In the genomic region with DNA sequence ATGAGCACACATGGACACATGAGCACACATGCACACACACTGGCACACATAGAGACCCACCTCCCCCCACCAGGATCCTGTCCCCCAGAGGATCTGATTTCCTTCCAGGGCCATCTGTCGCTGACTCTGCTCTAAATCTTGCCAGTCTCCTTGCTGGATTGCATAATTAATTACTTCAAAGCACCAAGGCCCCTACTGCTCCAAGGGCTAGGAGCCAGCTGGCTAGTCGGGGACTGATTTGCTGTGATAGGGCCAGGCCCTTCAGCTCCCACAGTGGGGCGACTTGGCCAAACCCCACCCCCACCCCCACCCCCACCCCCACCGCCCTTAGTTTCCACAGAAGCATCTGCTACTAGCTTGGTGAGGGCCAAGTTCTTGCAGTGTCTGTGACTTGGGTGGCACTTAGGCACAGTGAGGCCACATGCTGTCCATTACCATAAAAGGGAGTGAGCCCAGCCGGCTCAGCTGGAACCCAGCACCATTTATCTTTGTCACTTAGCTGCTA, we compare ENCODE assay signal across 8 mouse cellular contexts. TPM values are rescaled to one million over a fixed set of nuclear protein-coding genes. Genes with fewer than 3 reads are reported as not detected.
DNase-seq lines count a peak whose midpoint lies in the region; ATAC-seq lines count a peak whose summit lies in the region.

No protein-coding gene starts in this region.

- intact Hi-C loops in heart, postnatal 10 days (cut with DNase I) = no loop called here

- WGBS in forebrain, embryonic 15.5 days = 2% methylated on average over 5 of the region's 5 CpGs
- 17% methylated on average over 5 of the region's 5 CpGs for WGBS in hindbrain, embryonic 10.5 days
- 20% methylated on average over 5 of the region's 5 CpGs for WGBS in liver, embryonic 11.5 days

- no peak overlapping the region for H3K4me2 ChIP-seq in forebrain, embryonic 15.5 days (replicated peaks)
- H3K4me2 ChIP-seq in liver, embryonic 11.5 days = no peak overlapping the region

- H3K36me3 ChIP-seq in forebrain, embryonic 15.5 days = no peaks in the 10 kb centered on the region
- H3K36me3 ChIP-seq in hindbrain, embryonic 10.5 days = no peaks in the 10 kb centered on the region
- no peaks in the 10 kb centered on the region for H3K36me3 ChIP-seq in liver, embryonic 11.5 days (ENCODE audit: control insufficient read depth, insufficient read depth, low read length)

- DNase-seq in heart, adult 18-20 months = peak; percentile 38 to 52
- no peak for DNase-seq in heart, postnatal 10 days
- peak; percentile 68 for DNase-seq in hindbrain, embryonic 10.5 days (ENCODE audit: low spot score)
- DNase-seq in layer of hippocampus, postnatal 36 days = peak; percentile 51 to 77
- peak; percentile 74 for DNase-seq in mesoderm, embryonic 11.5 days (ENCODE audit: low read depth, low spot score)
- DNase-seq in skeletal muscle tissue, adult 2 months (ENCODE audit: low read depth, low spot score) = peak; percentile 84
- no peak for DNase-seq in liver, embryonic 11.5 days (ENCODE audit: low spot score)

- H3K9me3 ChIP-seq in forebrain, embryonic 15.5 days = no peaks in the 10 kb centered on the region
- no peaks in the 10 kb centered on the region for H3K9me3 ChIP-seq in hindbrain, embryonic 10.5 days
- no peaks in the 10 kb centered on the region for H3K9me3 ChIP-seq in liver, embryonic 11.5 days (ENCODE audit: control insufficient read depth, low read length)

- peak; percentile 91 for ATAC-seq in forebrain, embryonic 15.5 days (replicated peaks)
- ATAC-seq in liver, embryonic 11.5 days (replicated peaks; ENCODE audit: low FRiP score) = no peak

- no peak overlapping the region for H3K9ac ChIP-seq in forebrain, embryonic 15.5 days (replicated peaks)
- H3K9ac ChIP-seq in liver, embryonic 11.5 days (ENCODE audit: low read depth, low read length) = no peak overlapping the region

- peak overlapping the region; percentile 74 for H3K27ac ChIP-seq in forebrain, embryonic 15.5 days (replicated peaks)
- peak overlapping the region; percentile 80 for H3K27ac ChIP-seq in hindbrain, embryonic 10.5 days
- no peak overlapping the region for H3K27ac ChIP-seq in liver, embryonic 11.5 days (ENCODE audit: low read depth, low read length)

- H3K27me3 ChIP-seq in forebrain, embryonic 15.5 days = no peaks in the 10 kb centered on the region
- H3K27me3 ChIP-seq in hindbrain, embryonic 10.5 days (ENCODE audit: insufficient read depth, poor library complexity, severe bottlenecking) = no peaks in the 10 kb centered on the region
- no peaks in the 10 kb centered on the region for H3K27me3 ChIP-seq in liver, embryonic 11.5 days (replicated peaks; ENCODE audit: control insufficient read depth, insufficient read depth, low read length)

- peaks cover 42% of the 10 kb centered on the region for H3K4me1 ChIP-seq in forebrain, embryonic 15.5 days
- peaks cover 44% of the 10 kb centered on the region for H3K4me1 ChIP-seq in hindbrain, embryonic 10.5 days (replicated peaks)
- H3K4me1 ChIP-seq in liver, embryonic 11.5 days (replicated peaks; ENCODE audit: control insufficient read depth, insufficient read depth, low read length) = no peaks in the 10 kb centered on the region

- no peak overlapping the region for H3K4me3 ChIP-seq in forebrain, embryonic 15.5 days
- no peak overlapping the region for H3K4me3 ChIP-seq in hindbrain, embryonic 10.5 days
- H3K4me3 ChIP-seq in liver, embryonic 11.5 days (ENCODE audit: low read depth, low read length) = no peak overlapping the region

RNA-seq across cellular contexts. Expression of a gene that starts 26.0 kb away (rescaled TPM):
- total RNA-seq in heart, adult 18-20 months (2021) = 1 to 10 TPM; 5.1 to 7.2 TPM
- 10 to 100 TPM in 1 of 2 experiments, 1 to 10 TPM in 1; 9.1 to 17.6 TPM for total RNA-seq in heart, postnatal 10 days (2021)
- 15.4 and 16.5 TPM in 2 replicates for polyA plus RNA-seq in forebrain, embryonic 15.5 days (2015; fragmentation: Nextera tagmentation; extraction: Ambion mirVana)
- polyA plus RNA-seq in hindbrain, embryonic 10.5 days (2016; fragmentation: Nextera tagmentation; extraction: Ambion mirVana) = 6.0 and 6.6 TPM in 2 replicates
- total RNA-seq in layer of hippocampus, postnatal 36 days (2021) = 10 to 100 TPM; 74.5 to 80.8 TPM
- 3.8 and 4.2 TPM in 2 replicates for polyA plus RNA-seq in liver, embryonic 11.5 days (2014; fragmentation: Nextera tagmentation; extraction: Ambion mirVana)

RNA-seq across cellular contexts. Expression of a gene that starts 28.3 kb away (rescaled TPM):
- total RNA-seq in heart, adult 18-20 months (2021) = not detected
- not detected for total RNA-seq in heart, postnatal 10 days (2021)
- not detected in 2 replicates for polyA plus RNA-seq in forebrain, embryonic 15.5 days (2015; fragmentation: Nextera tagmentation; extraction: Ambion mirVana)
- not detected in 2 replicates for polyA plus RNA-seq in hindbrain, embryonic 10.5 days (2016; fragmentation: Nextera tagmentation; extraction: Ambion mirVana)
- not detected for total RNA-seq in layer of hippocampus, postnatal 36 days (2021)
- polyA plus RNA-seq in liver, embryonic 11.5 days (2014; fragmentation: Nextera tagmentation; extraction: Ambion mirVana) = not detected in 2 replicates

RNA-seq across cellular contexts. Expression of a gene that starts 39.8 kb away (rescaled TPM):
- total RNA-seq in heart, adult 18-20 months (2021) = under 1 TPM; 0.23 to 0.55 TPM
- total RNA-seq in heart, postnatal 10 days (2021) = 1 to 10 TPM; 2.0 to 2.1 TPM
- 0.73 and 0.80 TPM in 2 replicates for polyA plus RNA-seq in forebrain, embryonic 15.5 days (2015; fragmentation: Nextera tagmentation; extraction: Ambion mirVana)
- 0.25 and 0.50 TPM in 2 replicates for polyA plus RNA-seq in hindbrain, embryonic 10.5 days (2016; fragmentation: Nextera tagmentation; extraction: Ambion mirVana)
- 1 to 10 TPM; 1.6 to 3.3 TPM for total RNA-seq in layer of hippocampus, postnatal 36 days (2021)
- 0.27 and 0.49 TPM in 2 replicates for polyA plus RNA-seq in liver, embryonic 11.5 days (2014; fragmentation: Nextera tagmentation; extraction: Ambion mirVana)

Comparison
In these comparisons a context has a peak if more than half of its experiments do, and no peak if none do; other contexts are left out.
1. DNase-seq: peak in heart, adult 18-20 months (2 of 2), hindbrain, embryonic 10.5 days (single experiment), layer of hippocampus, postnatal 36 days (2 of 2), mesoderm, embryonic 11.5 days (single experiment) and skeletal muscle tissue, adult 2 months (single experiment); none in heart, postnatal 10 days (0 of 2) and liver, embryonic 11.5 days (single experiment).
2. RNA of a gene that starts 26.0 kb away (total RNA-seq): 74.5 to 80.8 TPM in layer of hippocampus, postnatal 36 days; 9.1 to 17.6 TPM in heart, postnatal 10 days and 5.1 to 7.2 TPM in heart, adult 18-20 months; every median in the first group is over 4 times any median in the second.